ENCODE assay signal across 28 mouse cellular contexts in the genomic region with DNA sequence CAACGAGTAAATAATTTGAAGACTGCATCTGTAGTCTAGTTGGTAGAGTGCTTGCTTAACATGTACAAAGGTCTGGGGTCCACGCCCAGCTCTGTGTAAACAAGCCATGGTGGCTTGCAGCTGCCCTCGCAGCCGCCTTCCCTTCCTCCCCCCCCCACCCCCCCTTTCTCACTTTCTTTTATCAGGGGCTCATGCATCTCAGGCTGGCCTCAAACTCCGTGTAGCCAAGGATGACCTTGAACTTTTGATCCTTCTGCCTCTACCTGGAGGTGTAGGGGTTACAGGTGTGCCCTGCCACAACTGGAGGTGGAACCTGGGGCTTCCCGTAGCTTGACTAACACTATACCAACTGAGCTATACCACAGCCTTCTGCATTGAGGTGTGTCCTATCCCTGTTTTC. TPM values are rescaled to one million over a fixed set of nuclear protein-coding genes. Genes with fewer than 3 reads are reported as not detected.
A peak's percentile ranks its signal among the peaks of the same experiment; 100 is the strongest.
DNase-seq lines count a peak whose midpoint lies in the region; ATAC-seq and TF ChIP-seq lines count a peak whose summit lies in the region.
"Had no signal": no experiment of that assay in that cellular context is flagged by ENCODE, and none has a peak within 500 bp of the region (broad histone marks: within the 10 kb centered on the region; RNA-seq: fewer than 3 reads in every experiment).

No protein-coding gene starts in this region.

- peaks cover 5% of the 10 kb centered on the region for H3K36me3 ChIP-seq in liver, adult 2 months (ENCODE audit: control insufficient read depth, insufficient read depth, low read length)
- H3K36me3 ChIP-seq in small intestine, adult 2 months (ENCODE audit: control insufficient read depth, insufficient read depth, low read length), result peaks cover 31% of the 10 kb centered on the region
- H3K36me3 ChIP-seq in heart, adult 2 months (ENCODE audit: control insufficient read depth, insufficient read depth, low read length), result no peaks in the 10 kb centered on the region
- peaks cover 69% of the 10 kb centered on the region for H3K36me3 ChIP-seq in hindbrain, embryonic 13.5 days

- WGBS in liver, adult 2 months, result 28% methylated on average over 6 of the region's 6 CpGs
- WGBS in small intestine, adult 2 months, result 26% methylated on average over 6 of the region's 6 CpGs
- WGBS in heart, adult 2 months, result 84% methylated on average over 6 of the region's 6 CpGs
- WGBS in hindbrain, embryonic 13.5 days, result 89% methylated on average over 6 of the region's 6 CpGs

- peaks cover 24% of the 10 kb centered on the region for H3K4me1 ChIP-seq in liver, adult 2 months (ENCODE audit: control insufficient read depth, insufficient read depth, low read length)
- H3K4me1 ChIP-seq in small intestine, adult 2 months (ENCODE audit: control insufficient read depth, insufficient read depth, insufficient read length, low read length), result peaks cover 9% of the 10 kb centered on the region
- no peaks in the 10 kb centered on the region for H3K4me1 ChIP-seq in heart, adult 2 months (ENCODE audit: control insufficient read depth, insufficient read depth, low read length)
- H3K4me1 ChIP-seq in hindbrain, embryonic 13.5 days (replicated peaks), result no peaks in the 10 kb centered on the region
- H3K4me1 ChIP-seq: embryonic facial prominence, embryonic 10.5 days; forebrain, embryonic 10.5 days; heart, embryonic 13.5 days; hindbrain, embryonic 12.5 days; limb, embryonic 15.5 days had no signal

- H3K27ac ChIP-seq in liver, adult 2 months (replicated peaks; ENCODE audit: insufficient read depth, low read depth, low read length), result peak overlapping the region; percentile 88
- H3K27ac ChIP-seq in small intestine, adult 2 months (ENCODE audit: insufficient read depth, low read depth, low read length), result peak overlapping the region; percentile 64
- H3K27ac ChIP-seq in heart, adult 2 months, result no peak overlapping the region
- no peak overlapping the region for H3K27ac ChIP-seq in hindbrain, embryonic 13.5 days
- H3K27ac ChIP-seq: embryonic facial prominence, embryonic 10.5 days; forebrain, embryonic 10.5 days; heart, embryonic 13.5 days; hindbrain, embryonic 12.5 days; layer of hippocampus, adult 2 months; limb, embryonic 15.5 days; macrophage had no signal

- H3K79me2 ChIP-seq in liver, adult 2 months (ENCODE audit: control insufficient read depth, insufficient read depth, low read length), result no peaks in the 10 kb centered on the region
- H3K79me2 ChIP-seq in heart, adult 2 months (replicated peaks; ENCODE audit: control insufficient read depth, insufficient read depth, low read length), result no peaks in the 10 kb centered on the region

- intact Hi-C loops in heart, adult 2 months (cut with DNase I), result no loop called here

- no peak for TF ChIP-seq EP300 in heart, adult 2 months (IDR thresholded peaks at IDR 0.05; ENCODE audit: insufficient read depth, low read depth, low read length)

- no peak for TF ChIP-seq POLR2A in liver, adult 2 months (IDR thresholded peaks at IDR 0.05; ENCODE audit: extremely low read depth, insufficient read depth, low read length)
- no peak for TF ChIP-seq POLR2A in small intestine, adult 2 months (IDR thresholded peaks at IDR 0.05; ENCODE audit: low read depth, low read length)
- TF ChIP-seq POLR2A in heart, adult 2 months (IDR thresholded peaks at IDR 0.05; ENCODE audit: insufficient read depth, low read depth, low read length), result no peak

- no peak for ATAC-seq in erythroid progenitor cell, adult 5-6 weeks (replicated peaks; ENCODE audit: low FRiP score, poor library complexity, severe bottlenecking)
- no peak for ATAC-seq in hindbrain, embryonic 13.5 days (ENCODE audit: low FRiP score)
- ATAC-seq: activated CD4-positive, CD25-positive, alpha-beta regulatory T cell, adult 4 months; forebrain, embryonic 16.5 days; Patski had no signal

- H3K9me3 ChIP-seq in hindbrain, embryonic 13.5 days, result no peaks in the 10 kb centered on the region
- H3K9me3 ChIP-seq: embryonic facial prominence, embryonic 10.5 days; forebrain, embryonic 10.5 days; G1E; heart, embryonic 13.5 days; hindbrain, embryonic 12.5 days; limb, embryonic 15.5 days had no signal

- H3K9ac ChIP-seq in liver, adult 2 months (ENCODE audit: low read depth, low read length), result peak overlapping the region; percentile 50
- H3K9ac ChIP-seq in heart, adult 2 months (ENCODE audit: low read depth, low read length), result no peak overlapping the region
- H3K9ac ChIP-seq in hindbrain, embryonic 13.5 days, result no peak overlapping the region
- H3K9ac ChIP-seq: heart, embryonic 13.5 days; hindbrain, embryonic 12.5 days; limb, embryonic 15.5 days had no signal

- DNase-seq in ZHBTc4 (ENCODE audit: low read depth, low spot score), result peak; percentile 62
- DNase-seq in liver, adult 2 months (ENCODE audit: extremely low read depth, low read depth, low spot score), result peak; percentile 77
- no peak for DNase-seq in ovary, postnatal 14 days (ENCODE audit: low spot score)
- no peak for DNase-seq in heart, adult 2 months
- DNase-seq: adrenal gland, adult 8-10 months; cerebellum, adult 11-12 months; cerebellum, postnatal 10 days; gastrocnemius, postnatal 14 days; heart, adult 18-20 months; kidney, postnatal 25 days; left cerebral cortex, postnatal 4 days; spleen, adult 18-20 months; thymus, adult 2 months; thymus, postnatal 4 days had no signal

- no peak for TF ChIP-seq CTCF in liver, adult 2 months (IDR thresholded peaks at IDR 0.05; ENCODE audit: low read depth, low read length)
- no peak for TF ChIP-seq CTCF in small intestine, adult 2 months (IDR thresholded peaks at IDR 0.05; ENCODE audit: extremely low read depth, insufficient read length, insufficient replicate concordance, low read depth, low read length)
- TF ChIP-seq CTCF in heart, adult 2 months (IDR thresholded peaks at IDR 0.05), result no peak

- no peaks in the 10 kb centered on the region for H3K27me3 ChIP-seq in liver, adult 2 months (ENCODE audit: control insufficient read depth, insufficient read depth, low read length)
- no peaks in the 10 kb centered on the region for H3K27me3 ChIP-seq in small intestine, adult 2 months (ENCODE audit: control insufficient read depth, insufficient read depth, low read length)
- H3K27me3 ChIP-seq in heart, adult 2 months (ENCODE audit: control insufficient read depth, insufficient read depth, low read length), result no peaks in the 10 kb centered on the region
- H3K27me3 ChIP-seq in hindbrain, embryonic 13.5 days, result no peaks in the 10 kb centered on the region
- H3K27me3 ChIP-seq: heart, embryonic 13.5 days; hindbrain, embryonic 12.5 days; limb, embryonic 15.5 days; Patski had no signal

- H3K4me2 ChIP-seq in hindbrain, embryonic 13.5 days, result no peak overlapping the region
- H3K4me2 ChIP-seq: heart, embryonic 13.5 days; hindbrain, embryonic 12.5 days; limb, embryonic 15.5 days had no signal

- no peak overlapping the region for H3K4me3 ChIP-seq in liver, adult 2 months (ENCODE audit: insufficient read depth, low read depth, low read length)
- no peak overlapping the region for H3K4me3 ChIP-seq in small intestine, adult 2 months (ENCODE audit: low read depth, low read length)
- no peak overlapping the region for H3K4me3 ChIP-seq in heart, adult 2 months
- no peak overlapping the region for H3K4me3 ChIP-seq in hindbrain, embryonic 13.5 days
- H3K4me3 ChIP-seq: embryonic facial prominence, embryonic 10.5 days; forebrain, embryonic 10.5 days; heart, embryonic 13.5 days; hindbrain, embryonic 12.5 days; layer of hippocampus, adult 2 months; limb, embryonic 15.5 days had no signal

RNA-seq across cellular contexts. Expression of a gene that starts 13.4 kb away (rescaled TPM):
- 7.6 and 7.8 TPM in 2 replicates for total RNA-seq in liver, adult 2 months (2014; rRNA removed)
- 4.8 and 4.9 TPM in 2 replicates for polyA plus RNA-seq in liver, adult 2 months (2012; rRNA removed)
- polyA plus RNA-seq in small intestine, adult 2 months (2012; rRNA removed), result 1.8 and 3.9 TPM in 2 replicates
- total RNA-seq in heart, adult 2 months (2021), result 10 to 100 TPM in 1 of 2 experiments, 1 to 10 TPM in 1; 9.7 to 10.6 TPM
- 3.9 and 6.4 TPM in 2 replicates for polyA plus RNA-seq in heart, adult 2 months (2012; rRNA removed)
- total RNA-seq in erythroid progenitor cell, adult 5-6 weeks (2015; ENCODE audit: low replicate concordance), result 3.2 and 5.0 TPM in 2 replicates
- 4.2 and 8.2 TPM in 2 replicates for total RNA-seq in erythroid progenitor cell, adult 5-6 weeks (2017; ENCODE audit: low replicate concordance)
- polyA plus RNA-seq in hindbrain, embryonic 13.5 days (2015; fragmentation: Nextera tagmentation; extraction: Ambion mirVana), result 14.8 and 17.1 TPM in 2 replicates

RNA-seq across cellular contexts. Expression of a gene that starts 13.8 kb away (rescaled TPM):
- 29.5 and 29.9 TPM in 2 replicates for total RNA-seq in liver, adult 2 months (2014; rRNA removed)
- 11.4 and 11.8 TPM in 2 replicates for polyA plus RNA-seq in liver, adult 2 months (2012; rRNA removed)
- 3.2 and 8.6 TPM in 2 replicates for polyA plus RNA-seq in small intestine, adult 2 months (2012; rRNA removed)
- 10 to 100 TPM; 25.2 to 30.7 TPM for total RNA-seq in heart, adult 2 months (2021)
- polyA plus RNA-seq in heart, adult 2 months (2012; rRNA removed), result 24.0 and 40.8 TPM in 2 replicates
- 21.4 and 30.6 TPM in 2 replicates for total RNA-seq in erythroid progenitor cell, adult 5-6 weeks (2015; ENCODE audit: low replicate concordance)
- total RNA-seq in erythroid progenitor cell, adult 5-6 weeks (2017; ENCODE audit: low replicate concordance), result 16.3 and 21.6 TPM in 2 replicates
- 34.6 and 38.3 TPM in 2 replicates for polyA plus RNA-seq in hindbrain, embryonic 13.5 days (2015; fragmentation: Nextera tagmentation; extraction: Ambion mirVana)

RNA-seq across cellular contexts. Expression of a gene that starts 16.1 kb away (rescaled TPM):
- 6.8 and 8.5 TPM in 2 replicates for total RNA-seq in liver, adult 2 months (2014; rRNA removed)
- 1.8 and 2.1 TPM in 2 replicates for polyA plus RNA-seq in liver, adult 2 months (2012; rRNA removed)
- polyA plus RNA-seq in small intestine, adult 2 months (2012; rRNA removed), result 1.5 and 2.9 TPM in 2 replicates
- 1 to 10 TPM; 6.3 to 6.9 TPM for total RNA-seq in heart, adult 2 months (2021)
- polyA plus RNA-seq in heart, adult 2 months (2012; rRNA removed), result 2.5 and 3.3 TPM in 2 replicates
- 5.9 and 10.8 TPM in 2 replicates for total RNA-seq in erythroid progenitor cell, adult 5-6 weeks (2015; ENCODE audit: low replicate concordance)
- total RNA-seq in erythroid progenitor cell, adult 5-6 weeks (2017; ENCODE audit: low replicate concordance), result 8.1 and 14.2 TPM in 2 replicates
- 13.6 and 15.6 TPM in 2 replicates for polyA plus RNA-seq in hindbrain, embryonic 13.5 days (2015; fragmentation: Nextera tagmentation; extraction: Ambion mirVana)

RNA-seq across cellular contexts. Expression of a gene that starts 25.9 kb away (rescaled TPM):
- 331 and 332 TPM in 2 replicates for total RNA-seq in liver, adult 2 months (2014; rRNA removed)
- 171 and 187 TPM in 2 replicates for polyA plus RNA-seq in liver, adult 2 months (2012; rRNA removed)
- 99.9 and 140 TPM in 2 replicates for polyA plus RNA-seq in small intestine, adult 2 months (2012; rRNA removed)
- 1,000 to 10,000 TPM in 1 of 2 experiments, 100 to 1,000 TPM in 1; 962 to 1,137 TPM for total RNA-seq in heart, adult 2 months (2021)
- polyA plus RNA-seq in heart, adult 2 months (2012; rRNA removed), result 733 and 858 TPM in 2 replicates
- total RNA-seq in erythroid progenitor cell, adult 5-6 weeks (2015; ENCODE audit: low replicate concordance), result 185 and 225 TPM in 2 replicates
- 43.9 and 68.5 TPM in 2 replicates for total RNA-seq in erythroid progenitor cell, adult 5-6 weeks (2017; ENCODE audit: low replicate concordance)
- polyA plus RNA-seq in hindbrain, embryonic 13.5 days (2015; fragmentation: Nextera tagmentation; extraction: Ambion mirVana), result 693 and 710 TPM in 2 replicates

RNA-seq across cellular contexts. Expression of a gene that starts 50.7 kb away (rescaled TPM):
- 16.4 TPM in 2 replicates for total RNA-seq in liver, adult 2 months (2014; rRNA removed)
- polyA plus RNA-seq in liver, adult 2 months (2012; rRNA removed), result 16.8 and 20.2 TPM in 2 replicates
- 11.6 and 23.2 TPM in 2 replicates for polyA plus RNA-seq in small intestine, adult 2 months (2012; rRNA removed)
- total RNA-seq in heart, adult 2 months (2021), result 10 to 100 TPM; 10.4 to 12.1 TPM
- 11.0 and 12.5 TPM in 2 replicates for polyA plus RNA-seq in heart, adult 2 months (2012; rRNA removed)
- total RNA-seq in erythroid progenitor cell, adult 5-6 weeks (2015; ENCODE audit: low replicate concordance), result 29.8 and 37.8 TPM in 2 replicates
- total RNA-seq in erythroid progenitor cell, adult 5-6 weeks (2017; ENCODE audit: low replicate concordance), result 33.1 and 36.8 TPM in 2 replicates
- polyA plus RNA-seq in hindbrain, embryonic 13.5 days (2015; fragmentation: Nextera tagmentation; extraction: Ambion mirVana), result 52.3 and 53.4 TPM in 2 replicates

Comparison
In these comparisons a context has a peak if more than half of its experiments do, and no peak if none do; other contexts are left out.
1. DNase-seq: peak in ZHBTc4 (single experiment) and liver, adult 2 months (single experiment); none in ovary, postnatal 14 days (single experiment) and heart, adult 2 months (0 of 2).
2. H3K27ac ChIP-seq: peak in liver, adult 2 months (single experiment) and small intestine, adult 2 months (single experiment); none in heart, adult 2 months (single experiment) and hindbrain, embryonic 13.5 days (single experiment).